Mouse (Mus musculus) regulatory T cell (primary cell): ENCODE data around the gene Tfap2a.

Experiments
- in situ Hi-C: fragments of 300-600 bp; cut with MboI, MseI; formaldehyde crosslinking; loops from one replicate; pipeline ENCODE4 v1.15.1; 2025; ENCODE audit warnings: high pct_unique_total_duplicates

The Tfap2a gene

DNA sequence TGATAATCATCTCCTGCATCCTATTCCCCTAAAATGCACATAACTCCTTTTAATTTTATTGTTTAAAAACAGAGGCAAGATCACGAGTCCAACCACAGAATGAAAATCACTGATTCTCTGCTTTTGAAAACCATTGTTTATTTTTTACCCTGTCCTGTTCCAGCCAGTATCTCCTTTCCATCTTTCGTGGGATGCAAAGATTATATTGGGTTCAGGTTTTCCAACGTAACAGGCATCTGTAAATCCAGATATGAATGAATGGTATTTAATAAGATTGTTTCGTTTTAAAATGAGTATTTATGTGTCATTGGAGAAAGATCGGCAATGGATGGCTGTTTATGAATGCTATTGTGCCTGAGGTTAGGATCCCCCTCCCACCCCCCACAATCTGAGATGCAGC lies 24.5 kb downstream of the Tfap2a start:
- in situ Hi-C loops = no loop called here

- in situ Hi-C loops = no loop called here
Measured at GRCm38 (mm10) chr13:40713241-40713640, 24.9 kb downstream of the Tfap2a start.

DNA sequence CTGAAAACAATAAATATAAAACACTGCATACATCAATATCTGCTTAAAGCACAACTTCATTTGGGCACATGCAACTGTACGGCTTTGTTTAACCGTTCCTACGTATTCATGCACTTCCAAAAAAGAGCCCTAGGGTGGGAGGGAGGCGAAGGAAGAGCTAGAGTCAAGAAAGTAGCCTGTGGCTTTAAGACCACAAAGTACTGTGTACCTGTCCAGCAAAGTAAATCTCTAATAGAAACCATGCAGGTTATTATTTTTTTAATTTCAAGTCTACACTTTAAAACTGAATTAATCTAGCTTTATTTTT lies 25.7 kb downstream of the Tfap2a start:
- in situ Hi-C loops = no loop called here

DNA sequence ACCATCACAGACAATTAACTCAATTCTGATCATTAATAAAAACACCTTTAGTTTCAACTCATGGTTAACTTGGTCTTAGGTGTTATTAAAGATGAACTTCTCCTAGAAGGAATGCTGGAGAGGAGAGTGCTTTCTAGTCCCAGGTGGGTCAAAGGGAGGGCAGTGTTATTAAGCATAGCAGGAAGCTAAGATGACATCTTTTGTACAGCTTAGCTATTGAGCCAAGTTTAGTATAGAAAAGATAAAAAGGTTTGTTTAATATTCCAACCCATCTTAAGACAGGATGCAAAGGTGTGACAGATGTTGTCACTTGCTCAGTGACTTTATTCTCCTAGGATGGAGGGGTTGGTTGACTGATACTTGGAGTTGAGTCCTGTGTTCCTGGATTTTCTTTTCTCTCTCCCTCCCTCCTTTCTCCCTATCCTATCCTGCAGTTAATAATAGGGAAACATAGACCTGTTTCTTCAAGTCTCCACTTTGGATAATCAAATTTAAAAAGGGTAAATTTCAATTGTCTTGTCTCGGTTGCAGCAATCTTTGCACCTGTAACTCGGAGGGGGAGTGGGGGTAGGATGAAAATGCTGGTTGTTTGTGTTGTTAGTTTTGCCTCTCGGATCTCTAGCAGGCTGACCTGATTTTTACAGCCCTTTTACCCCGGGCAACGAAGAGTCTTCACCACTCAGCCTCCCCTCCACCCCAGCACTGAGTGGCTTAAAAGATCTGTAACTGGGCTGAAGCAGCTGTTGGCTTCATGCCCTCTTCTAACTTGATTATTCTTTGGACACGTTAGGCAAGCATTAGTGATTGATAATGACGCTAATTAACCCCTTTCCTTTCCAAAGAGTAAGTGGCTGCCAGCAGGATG lies 26.3 kb downstream of the Tfap2a start:
- in situ Hi-C loops = no loop called here

DNA sequence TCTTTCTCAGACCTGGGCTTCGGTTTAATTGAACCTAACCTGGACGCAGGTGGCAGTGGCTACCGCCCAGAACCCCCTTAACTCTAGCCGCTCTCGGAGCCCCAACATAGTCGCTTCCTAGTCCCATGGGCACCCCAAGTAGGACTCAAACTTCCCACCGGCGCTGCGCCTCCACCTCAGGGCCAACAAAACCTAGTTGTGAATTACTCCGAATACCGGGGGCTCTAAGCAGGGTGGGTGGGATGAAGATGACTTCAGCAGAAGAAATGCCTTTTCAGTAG lies 28.2 kb downstream of the Tfap2a start:
- in situ Hi-C loops = no loop called here

DNA sequence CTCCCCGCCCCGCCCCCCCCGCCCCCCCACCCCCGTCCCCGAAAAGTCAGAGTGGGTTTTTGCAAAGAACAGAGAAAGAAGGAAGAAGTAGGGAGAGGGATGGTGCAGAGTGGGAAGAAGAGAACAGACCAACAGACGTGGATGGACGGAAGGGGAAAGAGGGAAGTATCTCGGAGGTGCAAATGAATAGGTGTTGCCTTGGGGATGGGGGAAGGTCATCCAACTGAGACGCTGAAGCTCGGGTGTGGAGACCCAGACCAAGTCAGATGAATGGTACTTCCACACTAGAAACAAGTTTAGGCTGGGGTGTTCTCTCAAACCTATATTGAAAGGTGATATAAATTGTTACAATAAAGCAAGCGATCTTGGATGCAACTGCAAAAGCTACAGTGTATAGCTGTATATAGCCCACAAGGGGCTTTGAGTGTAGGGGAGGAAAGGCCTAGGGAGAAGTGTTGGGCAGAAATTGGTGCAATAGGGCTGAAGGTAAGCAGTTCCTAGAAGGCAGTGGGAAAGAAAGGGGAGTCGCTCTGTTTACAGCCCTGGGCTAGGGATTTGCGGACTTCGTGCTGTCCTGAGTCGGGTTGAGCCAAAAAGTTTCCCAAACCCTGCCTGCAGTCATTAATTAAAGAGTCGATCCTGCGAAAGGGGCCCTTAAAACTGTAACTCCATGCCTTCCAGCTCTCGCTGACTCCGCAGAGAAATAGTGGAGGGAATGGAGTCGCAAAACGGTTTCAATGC lies 28.7 kb downstream of the Tfap2a start:
- in situ Hi-C loops = no loop called here

GRCm38 (mm10) chr13:40708913-40709312 lies 29.3 kb downstream of the Tfap2a start:
- in situ Hi-C loops = no loop called here

- in situ Hi-C loops = no loop called here
Measured at GRCm38 (mm10) chr13:40708271-40708670, 29.9 kb downstream of the Tfap2a start.

DNA sequence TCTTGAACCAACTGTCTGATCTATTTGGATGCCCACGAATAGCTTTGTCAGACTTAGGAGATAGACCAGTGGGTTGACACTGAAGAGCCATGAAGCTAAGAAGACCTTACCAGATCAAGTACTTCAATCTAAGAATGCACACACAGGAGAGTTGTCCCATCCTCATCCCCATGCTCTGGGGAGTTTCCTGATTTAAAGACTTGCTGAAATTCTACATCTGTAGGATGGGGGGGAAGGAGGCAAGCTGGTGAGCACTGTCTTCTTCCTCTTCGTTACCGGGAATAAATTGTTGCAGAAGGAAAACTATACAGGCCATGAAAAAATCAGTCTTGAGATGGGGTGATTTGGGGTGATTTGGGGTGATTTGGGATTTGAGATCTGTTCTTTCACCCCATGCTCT lies 30.5 kb downstream of the Tfap2a start:
- in situ Hi-C loops = no loop called here

DNA sequence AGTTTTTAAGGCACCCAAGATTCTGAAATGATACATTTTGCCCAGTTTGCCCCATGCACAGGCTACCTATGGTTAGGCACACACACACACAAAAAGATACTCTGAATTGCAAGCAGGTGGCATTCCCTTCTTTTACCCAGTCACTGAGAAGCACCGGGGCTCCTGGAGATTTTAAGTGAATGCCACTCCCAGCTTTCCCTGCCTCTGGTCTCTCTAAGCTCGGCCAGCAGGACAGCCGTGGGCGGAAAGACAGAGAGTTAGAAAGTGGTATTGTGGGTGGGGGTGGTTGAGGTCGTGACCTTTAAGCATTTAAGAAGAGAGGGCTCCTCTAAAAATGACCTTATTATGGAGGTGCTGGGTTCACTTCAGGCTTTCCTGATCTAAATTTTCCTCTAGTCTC lies 31.6 kb downstream of the Tfap2a start:
- in situ Hi-C loops = no loop called here

- in situ Hi-C loops = no loop called here
Measured at GRCm38 (mm10) chr13:40705821-40706425, 32.3 kb downstream of the Tfap2a start.

- in situ Hi-C loops = no loop called here
Measured at GRCm38 (mm10) chr13:40704864-40705455, 33.2 kb downstream of the Tfap2a start.

DNA sequence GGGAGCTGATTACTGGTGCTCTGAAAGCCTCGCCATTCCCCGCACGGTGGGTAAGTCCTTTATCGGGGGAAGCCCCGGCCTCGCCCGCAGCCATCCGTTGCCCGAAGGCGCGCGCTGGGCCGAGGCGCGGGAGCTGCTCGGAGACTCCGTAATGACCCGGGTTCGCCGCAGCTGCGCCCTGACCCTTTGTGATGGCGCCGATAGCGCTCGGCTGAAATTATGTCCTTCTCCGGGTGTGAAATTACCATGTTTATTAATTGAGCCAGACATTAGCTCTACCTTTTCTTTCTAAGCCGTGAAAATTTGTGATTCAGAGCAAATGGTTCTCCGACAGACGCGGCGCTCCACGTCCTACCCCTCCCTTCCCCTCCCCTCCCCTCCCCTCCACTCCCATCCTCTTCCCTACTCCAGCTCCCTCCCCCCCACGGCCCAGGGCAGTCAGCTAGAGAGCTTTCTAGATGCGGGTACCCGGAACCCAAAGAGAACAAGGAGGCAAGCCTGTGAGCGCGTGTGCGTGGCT lies 34.1 kb downstream of the Tfap2a start:
- in situ Hi-C loops = no loop called here

- in situ Hi-C loops = no loop called here
Measured at GRCm38 (mm10) chr13:40703123-40703797, 34.9 kb downstream of the Tfap2a start.

GRCm38 (mm10) chr13:40702361-40703122 lies 35.6 kb downstream of the Tfap2a start:
- in situ Hi-C loops = no loop called here

DNA sequence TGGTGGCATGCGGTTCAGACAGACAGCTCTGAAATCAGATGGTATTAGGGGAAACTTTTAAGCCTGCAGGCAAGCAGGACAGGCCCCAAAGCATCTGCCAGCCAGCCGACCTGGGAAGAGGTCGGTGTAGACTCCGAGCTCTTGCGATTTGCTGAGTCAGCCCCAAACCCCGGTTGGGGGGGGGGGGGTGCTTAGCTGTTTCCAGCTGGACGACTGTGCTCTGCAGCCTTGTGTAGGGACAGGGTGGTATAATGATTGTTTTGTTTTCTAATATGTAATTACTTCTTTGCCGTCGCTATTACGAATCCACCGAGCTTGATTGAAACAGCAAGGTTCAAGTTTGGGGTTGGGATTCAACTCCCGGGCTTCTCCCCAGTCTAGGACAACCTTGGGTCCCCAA lies 36.5 kb downstream of the Tfap2a start:
- in situ Hi-C loops = no loop called here

DNA sequence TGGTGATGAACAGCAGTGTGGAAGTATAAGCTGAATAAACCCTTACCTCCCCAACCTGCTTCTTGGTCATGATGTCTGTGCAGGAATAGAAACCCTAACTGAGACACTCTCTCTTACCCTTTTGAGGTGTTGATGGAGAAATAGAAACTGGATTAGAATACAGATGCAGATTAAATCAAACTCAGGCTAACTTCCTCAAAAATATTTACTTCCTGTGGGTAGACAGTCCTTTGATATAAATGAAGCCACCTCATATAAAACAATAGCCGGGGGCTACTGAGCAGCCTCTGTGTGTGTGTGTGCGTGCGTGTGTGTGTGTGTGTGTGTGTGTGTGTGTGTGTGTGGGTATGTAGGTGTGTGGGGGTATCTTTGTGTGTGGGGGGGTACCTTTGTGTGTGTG lies 52.4 kb downstream of the Tfap2a start:
- in situ Hi-C loops = no loop called here

- in situ Hi-C loops = no loop called here
Measured at GRCm38 (mm10) chr13:40676730-40677129, 61.4 kb downstream of the Tfap2a start.
